Mouse (Mus musculus) hindbrain, embryonic 12.5 days (tissue): ENCODE data around the gene Asb7. TPM values are rescaled to one million over a fixed set of nuclear protein-coding genes. Genes with fewer than 3 reads are reported as not detected.

Experiments
- ATAC-seq: fragments of 200-750 bp; cut with Nextera tagmentation; 2 replicates; pipeline ENCODE4 v1.8.0; 2017; ENCODE audit warnings: moderate TSS enrichment; ENCODE audit not compliant: low FRiP score
- H3K27ac ChIP-seq: fragments of 300-500 bp; sonication (generic); 2 replicates; pipeline ENCODE4 v1.5.1; 2016; ENCODE audit warnings: mild to moderate bottlenecking
- H3K27me3 ChIP-seq: fragments of 300-500 bp; sonication (generic); 2 replicates; pipeline ENCODE4 v1.6.1; 2016; ENCODE audit warnings: mild to moderate bottlenecking
- H3K36me3 ChIP-seq: fragments of 300-500 bp; sonication (generic); 2 replicates; pipeline ENCODE4 v1.6.1; 2016; ENCODE audit warnings: mild to moderate bottlenecking
- H3K4me1 ChIP-seq: fragments of 300-500 bp; sonication (generic); 2 replicates; pipeline ENCODE4 v1.6.1; 2016
- H3K4me2 ChIP-seq: fragments of 300-500 bp; sonication (generic); replicated peaks from 2 replicates; pipeline ENCODE4 v1.6.1; 2016; ENCODE audit warnings: mild to moderate bottlenecking
- H3K4me3 ChIP-seq: fragments of 300-500 bp; sonication (generic); 2 replicates; pipeline ENCODE4 v1.5.1; 2016; ENCODE audit warnings: mild to moderate bottlenecking
- H3K9ac ChIP-seq: fragments of 300-500 bp; sonication (generic); 2 replicates; pipeline ENCODE4 v1.6.1; 2016; ENCODE audit warnings: mild to moderate bottlenecking, moderate library complexity
- H3K9me3 ChIP-seq: fragments of 300-500 bp; sonication (generic); replicated peaks from 2 replicates; pipeline ENCODE4 v1.6.1; 2016; ENCODE audit warnings: mild to moderate bottlenecking
- WGBS: fragments of 180-500 bp; shearing (Covaris S2); methylation state at CpG from one replicate; pipeline ENCODE4 v1.1.7; 2016; 5-methylcytosine and 5-hydroxymethylcytosine counted together
- polyA plus RNA-seq: library from polyadenylated mRNA; unstranded; fragments of >200 nt; fragmentation: Nextera tagmentation; extraction: Ambion mirVana; gene quantifications from 2 replicates; pipeline ENCODE4 v1.2.1, GENCODE M21; 2016

The Asb7 gene
- polyA plus RNA-seq, 1 experiment from 2014 or later: 20.6 TPM

DNA sequence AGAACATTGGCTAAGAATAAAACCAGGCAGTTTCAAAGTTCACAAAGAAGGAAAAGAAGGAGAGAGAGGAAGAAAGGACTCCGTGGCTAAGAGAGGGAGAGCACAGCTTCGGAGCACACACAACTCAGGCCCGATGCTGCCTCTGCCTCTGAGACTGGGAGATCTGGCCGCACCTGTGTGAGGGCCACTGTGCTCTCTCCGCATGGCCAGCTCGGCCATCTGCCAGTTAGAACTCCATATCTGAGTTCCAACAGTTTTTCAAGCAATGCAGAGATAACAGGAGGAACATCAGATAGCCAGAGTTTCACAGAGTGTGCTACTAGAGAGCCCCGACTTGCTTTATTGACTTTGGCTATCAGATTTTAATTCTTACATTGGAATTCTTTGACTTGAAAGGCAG, 5.1 kb upstream of the Asb7 start:
- no peak overlapping the region for H3K4me3 ChIP-seq
- 74% methylated on average over 7 of the region's 7 CpGs for WGBS
- H3K4me2 ChIP-seq: no peak overlapping the region
- 0 out of 2 replicates have a peak, but pooled peaks cover 14% of the 10 kb centered on the region for H3K36me3 ChIP-seq
- no peak for ATAC-seq
- no peaks in the 10 kb centered on the region for H3K9me3 ChIP-seq
- no peak overlapping the region for H3K9ac ChIP-seq
- no peaks in the 10 kb centered on the region for H3K27me3 ChIP-seq
- H3K27ac ChIP-seq: no peak overlapping the region
- H3K4me1 ChIP-seq: peaks cover 3% of the 10 kb centered on the region; the same call in 1 of the 2 replicates

DNA sequence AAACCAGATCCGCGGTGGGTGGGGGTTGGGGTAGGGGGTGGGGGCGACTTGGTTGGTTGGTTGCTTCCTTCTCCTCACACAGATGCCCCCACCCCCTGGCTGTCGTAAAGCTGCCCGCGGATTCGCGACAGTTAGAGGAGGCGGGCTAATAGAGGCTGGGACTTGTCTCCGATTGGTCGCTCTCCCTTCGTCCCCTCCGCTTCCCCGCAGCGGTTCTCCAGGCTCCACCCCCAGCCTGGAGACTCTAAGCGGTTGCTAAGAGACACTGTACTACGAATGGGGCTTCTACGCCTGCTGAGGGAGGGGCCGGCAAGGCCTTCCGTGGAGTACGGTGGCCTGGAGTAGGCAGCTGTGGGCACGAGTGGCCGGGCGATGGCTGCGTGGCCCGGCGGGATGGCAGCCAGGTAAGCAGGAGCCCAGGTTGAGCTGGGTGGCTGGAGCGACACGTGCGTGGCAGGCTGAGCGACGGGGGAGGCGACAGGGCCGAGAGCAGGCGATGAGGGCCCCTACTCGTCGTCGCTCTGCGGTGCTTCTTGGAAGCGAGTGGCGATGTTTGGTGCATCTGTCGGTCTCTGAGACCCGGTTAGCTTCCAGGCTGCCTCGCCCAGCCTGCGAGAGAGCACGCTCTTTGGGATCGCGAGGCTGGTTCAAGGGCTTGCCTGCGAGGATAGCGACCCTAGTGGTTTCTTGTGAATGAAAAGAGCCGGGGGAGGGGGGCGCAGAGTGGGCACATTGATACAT, 394 bp upstream of the Asb7 start, which contains the start of gene Lins1:
Lins1 (plus strand) TSS at position 270 of the 741 bp plus-strand sequence.
- H3K4me2 ChIP-seq: peak within 1 kb of the TSS; percentile 96
- ATAC-seq: peak; percentile 100
- under 1% methylated on average over 51 of the region's 52 CpGs for WGBS

DNA sequence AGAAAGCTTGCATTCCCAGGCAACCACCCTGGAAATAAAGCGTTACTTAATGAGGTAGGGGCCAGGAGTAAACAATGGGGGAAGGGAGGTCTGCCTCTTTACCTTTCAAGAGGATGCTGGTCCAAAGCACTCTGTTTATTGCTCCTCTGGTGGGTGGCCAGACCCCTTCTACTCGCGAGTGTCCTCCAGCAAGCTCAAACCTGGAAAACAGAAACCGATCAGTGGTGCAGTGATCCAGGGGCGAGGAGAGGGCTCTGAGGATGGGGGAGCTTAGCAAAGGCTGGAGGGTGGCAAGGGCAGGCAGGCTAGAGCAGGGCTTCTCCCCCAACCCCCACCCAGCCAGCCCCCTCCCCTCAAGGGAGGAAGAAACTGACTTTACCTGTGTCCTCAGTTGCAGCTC, 675 bp downstream of the Asb7 start:
- Histone ChIP-seq H3K4me3 (peak overlapping the region; percentile 69), H3K4me1 (peaks cover 15% of the 10 kb centered on the region), H3K27me3 (no peaks in the 10 kb centered on the region), H3K27ac (no peak overlapping the region; the same call in 1 of the 2 replicates), H3K4me2 (peak overlapping the region; percentile 96), H3K36me3 (no peaks in the 10 kb centered on the region), H3K9me3 (no peaks in the 10 kb centered on the region), H3K9ac (peak overlapping the region; percentile 82)
- under 1% methylated on average over 5 of the region's 5 CpGs for WGBS
- peak; percentile 4 for ATAC-seq

More for the DNA sequence above, 394 bp upstream of the Asb7 start, which contains the start of gene Lins1:
- Histone ChIP-seq H3K36me3 (no peaks in the 10 kb centered on the region), H3K9ac (peak within 1 kb of the TSS; percentile 82), H3K27ac (peak within 1 kb of the TSS; percentile 95), H3K9me3 (no peaks in the 10 kb centered on the region), H3K27me3 (no peaks in the 10 kb centered on the region), H3K4me3 (peak within 1 kb of the TSS; percentile 69), H3K4me1 (peaks cover 15% of the 10 kb centered on the region)

DNA sequence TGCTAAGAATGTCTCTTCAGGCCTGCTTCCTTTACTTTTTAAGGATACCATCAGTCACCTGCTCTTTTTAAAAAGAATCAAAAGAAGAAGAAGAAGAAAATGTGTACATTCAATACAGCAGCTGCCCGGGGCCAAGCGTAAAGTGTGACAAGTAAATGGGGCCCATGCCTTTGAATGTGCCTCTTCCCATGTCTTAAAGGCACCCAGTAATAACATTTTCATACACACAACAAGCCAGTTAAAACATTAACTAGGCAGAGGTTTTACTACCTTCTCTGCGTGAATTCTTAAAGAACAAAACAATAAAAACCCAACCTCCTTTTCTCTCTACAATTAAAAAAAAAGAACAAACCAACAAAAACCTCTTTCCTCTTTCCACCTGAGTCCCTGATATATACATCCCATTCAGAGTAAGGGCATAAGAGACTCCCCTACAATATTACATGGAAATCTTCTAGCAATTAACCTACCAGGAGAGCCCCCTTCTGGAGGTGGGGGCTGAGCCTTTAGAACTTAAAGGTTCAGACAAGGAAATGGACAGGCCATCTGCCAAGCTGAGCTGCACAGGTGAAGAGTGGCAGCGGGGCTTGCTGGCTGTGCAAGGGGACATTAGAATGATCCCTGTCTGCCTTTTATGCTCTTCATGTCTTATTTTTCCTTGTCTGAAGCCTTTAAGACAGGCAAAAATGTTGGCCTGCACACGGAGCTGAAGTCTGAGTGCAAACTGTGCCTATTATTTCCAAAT, 7.1 kb downstream of the Asb7 start:
- H3K4me1 ChIP-seq: peaks cover 2% of the 10 kb centered on the region; the same call in 1 of the 2 replicates

DNA sequence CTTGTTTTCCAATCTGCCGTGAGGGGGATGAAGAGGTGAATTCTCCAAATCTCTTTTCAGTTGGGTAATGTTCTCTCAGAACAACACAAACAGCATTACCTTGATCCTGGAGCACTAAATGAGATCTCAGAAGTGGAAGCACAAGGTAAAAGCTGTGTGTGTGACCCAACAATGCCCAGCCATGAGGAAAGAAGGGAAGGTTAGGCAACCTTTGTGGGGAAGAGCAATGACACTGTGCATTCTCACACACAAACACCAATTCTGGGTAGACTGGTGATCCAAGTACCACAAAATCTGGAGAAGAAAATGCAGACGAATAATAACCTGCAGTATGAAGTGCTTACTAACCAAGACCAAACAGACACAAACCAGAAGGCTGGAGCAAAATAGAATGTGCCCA, 13.6 kb downstream of the Asb7 start:
- 90% methylated on average over 2 of the region's 2 CpGs for WGBS
- Histone ChIP-seq H3K9me3 (no peaks in the 10 kb centered on the region), H3K9ac (no peak overlapping the region), H3K27ac (no peak overlapping the region), H3K4me3 (no peak overlapping the region), H3K4me1 (no peaks in the 10 kb centered on the region), H3K4me2 (no peak overlapping the region), H3K36me3 (peaks cover 85% of the 10 kb centered on the region), H3K27me3 (no peaks in the 10 kb centered on the region)
- ATAC-seq: no peak

More for the DNA sequence above, 7.1 kb downstream of the Asb7 start:
- 93% methylated on average over 5 of the region's 5 CpGs for WGBS
- H3K4me2 ChIP-seq: no peak overlapping the region
- H3K36me3 ChIP-seq: peaks cover 32% of the 10 kb centered on the region
- H3K9ac ChIP-seq: no peak overlapping the region
- no peak overlapping the region for H3K4me3 ChIP-seq
- no peak overlapping the region for H3K27ac ChIP-seq
- no peak for ATAC-seq
- H3K27me3 ChIP-seq: no peaks in the 10 kb centered on the region
- no peaks in the 10 kb centered on the region for H3K9me3 ChIP-seq

DNA sequence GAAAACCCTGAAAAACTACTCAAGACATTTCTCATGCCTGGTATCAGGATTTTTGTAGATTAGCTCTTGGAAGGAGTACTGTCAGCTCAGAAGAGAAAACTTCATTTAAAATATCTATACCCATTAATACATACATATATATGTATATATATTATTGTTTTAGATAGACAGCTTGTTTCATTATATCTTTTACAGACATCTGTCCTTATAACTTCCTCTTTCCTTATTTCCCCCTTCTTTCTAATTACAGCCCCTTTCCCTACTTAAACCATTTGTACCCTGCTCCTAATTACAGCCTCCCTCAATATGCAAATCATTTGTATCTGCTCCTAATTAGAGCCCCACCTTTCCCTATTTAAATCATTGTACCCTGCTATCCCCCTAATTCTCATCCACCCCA, 22.3 kb downstream of the Asb7 start:
- no peak overlapping the region for H3K9ac ChIP-seq
- no peak for ATAC-seq

DNA sequence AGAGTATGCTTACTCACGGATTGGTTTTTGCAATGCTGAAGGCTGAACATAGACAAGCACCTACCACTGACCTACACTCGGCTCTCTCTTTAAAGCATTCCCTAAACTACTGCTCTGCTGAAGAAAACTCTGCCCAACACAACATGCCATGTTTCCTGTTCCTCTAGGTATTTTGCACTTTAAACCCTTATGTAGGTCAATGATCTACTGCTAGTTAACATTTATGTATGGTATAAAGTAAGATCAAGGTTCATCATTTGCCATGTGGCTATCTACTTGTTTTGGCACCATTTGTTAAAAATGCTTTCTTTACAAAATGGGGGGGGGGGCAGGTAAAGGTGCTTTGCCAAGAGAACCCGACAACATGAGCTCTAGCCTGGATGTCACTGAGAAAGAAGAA, 25.8 kb downstream of the Asb7 start:
- no peaks in the 10 kb centered on the region for H3K27me3 ChIP-seq
- peaks cover 23% of the 10 kb centered on the region for H3K36me3 ChIP-seq
- H3K4me2 ChIP-seq: no peak overlapping the region
- H3K9ac ChIP-seq: no peak overlapping the region
- WGBS: 92% methylated on average over 3 of the region's 3 CpGs
- no peaks in the 10 kb centered on the region for H3K4me1 ChIP-seq
- no peak overlapping the region for H3K27ac ChIP-seq
- peaks cover 8% of the 10 kb centered on the region for H3K9me3 ChIP-seq
- ATAC-seq: no peak
- no peak overlapping the region for H3K4me3 ChIP-seq

More for the DNA sequence above, 22.3 kb downstream of the Asb7 start:
- H3K4me2 ChIP-seq: no peak overlapping the region
- no peaks in the 10 kb centered on the region for H3K27me3 ChIP-seq
- H3K4me1 ChIP-seq: no peaks in the 10 kb centered on the region
- no peak overlapping the region for H3K4me3 ChIP-seq
- H3K27ac ChIP-seq: no peak overlapping the region
- H3K9me3 ChIP-seq: peaks cover 13% of the 10 kb centered on the region
- peaks cover 30% of the 10 kb centered on the region for H3K36me3 ChIP-seq

DNA sequence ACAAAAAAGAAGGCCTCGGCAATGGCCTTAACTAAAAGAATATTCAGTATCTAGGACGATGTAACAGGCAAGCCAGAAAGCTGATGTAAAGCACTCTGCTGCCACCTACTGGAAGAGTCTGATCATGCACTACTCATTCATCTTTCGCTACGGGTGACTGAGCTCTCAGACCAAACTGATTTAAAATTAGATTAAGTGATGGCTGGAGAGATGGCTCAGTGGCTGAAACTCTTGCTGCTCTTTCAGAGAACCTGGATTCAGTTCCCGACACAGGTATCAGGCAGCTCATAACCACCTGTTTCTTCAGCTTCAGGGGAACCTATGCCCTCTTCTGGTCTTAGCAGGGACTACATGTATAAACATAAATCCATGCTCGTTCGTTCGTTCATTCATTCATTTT, 27.8 kb downstream of the Asb7 start:
- H3K9me3 ChIP-seq: no peaks in the 10 kb centered on the region
- no peak overlapping the region for H3K9ac ChIP-seq
- no peak overlapping the region; the same call in 1 of the 2 replicates for H3K4me2 ChIP-seq
- no peaks in the 10 kb centered on the region for H3K27me3 ChIP-seq
- WGBS: 27% methylated on average over 8 of the region's 8 CpGs
- no peak overlapping the region for H3K4me3 ChIP-seq
- peak; percentile 48; the same call in 1 of the 2 replicates for ATAC-seq
- peaks cover 29% of the 10 kb centered on the region for H3K36me3 ChIP-seq
- H3K4me1 ChIP-seq: no peaks in the 10 kb centered on the region
- H3K27ac ChIP-seq: no peak overlapping the region

DNA sequence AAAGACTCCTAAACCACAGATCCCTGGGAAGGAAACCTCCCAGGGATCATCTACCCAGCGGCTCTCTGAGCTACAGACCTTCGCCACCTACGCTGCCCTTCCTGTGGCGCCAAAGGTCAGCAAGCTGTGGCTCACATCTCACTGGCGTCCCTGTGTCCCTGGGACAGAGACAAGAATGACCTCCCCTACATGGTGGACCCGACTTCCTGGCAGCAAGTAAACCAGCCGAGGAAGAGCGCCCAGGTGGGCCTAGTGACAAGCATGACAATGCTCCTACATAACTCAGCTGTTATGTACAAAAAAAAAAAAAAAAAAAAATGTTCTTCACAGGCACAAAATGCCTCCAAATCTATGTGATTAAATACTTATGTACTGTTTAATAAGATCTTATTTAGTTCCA, 28.4 kb downstream of the Asb7 start:
- no peak for ATAC-seq
- Histone ChIP-seq H3K4me2 (no peak overlapping the region), H3K4me1 (no peaks in the 10 kb centered on the region), H3K27ac (no peak overlapping the region), H3K9me3 (no peaks in the 10 kb centered on the region), H3K27me3 (no peaks in the 10 kb centered on the region), H3K36me3 (peaks cover 32% of the 10 kb centered on the region), H3K9ac (no peak overlapping the region), H3K4me3 (no peak overlapping the region)
- 88% methylated on average over 8 of the region's 8 CpGs for WGBS

DNA sequence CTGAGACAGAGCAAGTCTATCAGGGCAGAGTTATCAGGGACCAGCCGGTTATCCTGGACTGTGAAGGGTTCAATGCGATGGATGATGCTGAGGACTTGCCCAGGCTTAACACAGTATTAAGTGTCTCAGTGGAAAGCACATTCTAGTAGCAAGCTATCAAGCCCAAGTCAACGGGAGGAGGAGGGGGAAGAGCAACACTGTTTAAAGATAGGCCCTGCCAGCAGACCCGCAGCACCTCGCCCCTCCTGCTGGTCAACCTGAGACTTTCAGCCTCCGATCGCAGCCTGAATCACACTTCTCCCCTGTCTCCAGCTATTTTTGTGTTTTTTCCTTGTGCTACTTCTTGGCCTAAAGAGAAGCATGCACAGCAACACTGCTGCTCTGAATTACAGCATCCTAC, 29.1 kb downstream of the Asb7 start:
- WGBS: 88% methylated on average over 7 of the region's 7 CpGs
- Histone ChIP-seq H3K4me3 (no peak overlapping the region), H3K36me3 (peaks cover 38% of the 10 kb centered on the region), H3K27me3 (no peaks in the 10 kb centered on the region), H3K9me3 (no peaks in the 10 kb centered on the region), H3K9ac (no peak overlapping the region), H3K4me2 (no peak overlapping the region), H3K4me1 (no peaks in the 10 kb centered on the region), H3K27ac (no peak overlapping the region)
- ATAC-seq: no peak

DNA sequence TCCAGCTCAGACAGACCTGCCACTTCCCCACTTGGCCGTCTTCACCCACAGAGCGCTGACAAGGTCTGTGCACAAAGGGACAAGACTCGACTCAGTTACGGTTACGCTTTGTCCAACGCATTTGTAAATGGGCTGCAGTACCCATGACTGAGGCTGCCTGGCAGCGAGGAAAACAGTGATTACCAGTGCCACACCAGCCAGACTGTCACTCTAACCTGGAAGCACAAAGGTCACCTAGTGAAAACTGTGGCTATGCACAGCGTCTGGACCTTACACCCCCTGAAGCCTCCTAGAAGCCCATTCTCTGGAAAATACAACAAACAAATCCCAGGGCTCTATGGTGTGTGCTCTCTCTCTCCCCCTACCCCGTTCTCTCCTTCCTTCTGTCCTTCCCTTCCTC, 33.9 kb downstream of the Asb7 start:
- WGBS: 89% methylated on average over 9 of the region's 9 CpGs
- ATAC-seq: no peak
- H3K36me3 ChIP-seq: peaks cover 51% of the 10 kb centered on the region
- no peaks in the 10 kb centered on the region for H3K9me3 ChIP-seq
- H3K4me3 ChIP-seq: no peak overlapping the region
- H3K9ac ChIP-seq: no peak overlapping the region
- H3K4me1 ChIP-seq: no peaks in the 10 kb centered on the region
- H3K27me3 ChIP-seq: no peaks in the 10 kb centered on the region
- no peak overlapping the region for H3K27ac ChIP-seq
- H3K4me2 ChIP-seq: no peak overlapping the region

DNA sequence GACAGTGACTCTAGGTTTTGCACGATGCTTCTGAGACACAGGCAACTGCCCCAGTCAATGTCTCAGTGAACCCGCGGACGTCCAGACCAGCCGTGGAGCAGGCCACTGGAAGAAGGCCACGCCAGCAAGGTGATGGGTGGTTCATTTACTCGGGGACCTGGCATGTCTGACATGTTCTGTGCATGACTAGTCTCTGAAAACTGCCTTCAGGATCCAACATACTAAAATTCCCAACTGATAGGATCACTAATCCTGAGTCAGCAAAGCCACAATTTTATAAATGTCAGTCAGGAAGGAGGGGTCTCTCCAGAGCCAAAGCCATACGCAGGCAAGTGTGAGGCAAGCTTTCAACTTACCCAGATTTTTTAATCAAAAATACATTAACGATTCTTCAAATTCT, 35.8 kb downstream of the Asb7 start:
- Histone ChIP-seq H3K4me3 (no peak overlapping the region), H3K27me3 (no peaks in the 10 kb centered on the region), H3K9ac (no peak overlapping the region), H3K36me3 (peaks cover 38% of the 10 kb centered on the region), H3K27ac (no peak overlapping the region), H3K4me1 (no peaks in the 10 kb centered on the region), H3K9me3 (no peaks in the 10 kb centered on the region), H3K4me2 (no peak overlapping the region)
- ATAC-seq: no peak
- WGBS: 88% methylated on average over 9 of the region's 9 CpGs
